Mouse (Mus musculus) fibroblast of lung, adult 2 months (primary cell): Measurements from ENCODE around the gene Nudt12.
A peak's percentile ranks its signal among the peaks of the same experiment; 100 is the strongest.

Experiments used
- DNase-seq: peaks from one replicate; pipeline ENCODE4 v3.0.0-alpha.2; 2011; ENCODE audit warnings: low read depth

Gene Nudt12

GRCm38 (mm10) chr17:59013091-59013459, at the start of gene Nudt12:
Gene Nudt12 (minus strand): TSS chr17:59013372.
- DNase-seq: peak; percentile 13

- DNase-seq: no peak
Observed at GRCm38 (mm10) chr17:59053306-59053705, 40.1 kb upstream of the Nudt12 start.

- peak; percentile 43 for DNase-seq
Observed at GRCm38 (mm10) chr17:59039754-59040153, 26.6 kb upstream of the Nudt12 start.

GRCm38 (mm10) chr17:59033445-59033844, 20.3 kb upstream of the Nudt12 start:
- no peak for DNase-seq

GRCm38 (mm10) chr17:59026336-59026735, 13.2 kb upstream of the Nudt12 start:
- DNase-seq: no peak

GRCm38 (mm10) chr17:59024502-59024901, 11.3 kb upstream of the Nudt12 start:
- DNase-seq: no peak

GRCm38 (mm10) chr17:59023971-59024370, 10.8 kb upstream of the Nudt12 start:
- DNase-seq: no peak

- no peak for DNase-seq
Observed at GRCm38 (mm10) chr17:59018666-59019065, 5.5 kb upstream of the Nudt12 start.

- no peak for DNase-seq
Observed at GRCm38 (mm10) chr17:59012421-59013090, 616 bp downstream of the Nudt12 start.

- DNase-seq: no peak
Observed at GRCm38 (mm10) chr17:59011546-59012307, 1.4 kb downstream of the Nudt12 start.

GRCm38 (mm10) chr17:58991275-58991674, 21.9 kb downstream of the Nudt12 start, which contains the start of gene Pdzph1:
Gene Pdzph1 (minus strand): TSS chr17:58991375.
- DNase-seq: no peak

GRCm38 (mm10) chr17:58973237-58973636, 39.9 kb downstream of the Nudt12 start:
- no peak for DNase-seq

GRCm38 (mm10) chr17:58959905-58960304, 53.3 kb downstream of the Nudt12 start:
- DNase-seq: peak; percentile 9

GRCm38 (mm10) chr17:58957055-58957454, 56.1 kb downstream of the Nudt12 start:
- no peak for DNase-seq
